Mouse (Mus musculus) bone marrow, adult 2 months (tissue): ENCODE results near the gene Itga4. TPM values are rescaled to one million over a fixed set of nuclear protein-coding genes. Genes with fewer than 3 reads are reported as not detected.

Source experiments
- H3K27ac ChIP-seq: fragments of 200-500 bp; 2 replicates; pipeline ENCODE4 v1.5.1; 2012; ENCODE audit warnings: low read depth, mild to moderate bottlenecking, control low read depth, inconsistent platforms, low read length; ENCODE audit not compliant: control insufficient read depth, poor library complexity, insufficient read depth
- H3K4me1 ChIP-seq: fragments of 200-500 bp; 2 replicates; pipeline ENCODE4 v1.6.1; 2011; ENCODE audit warnings: low read length; ENCODE audit not compliant: control insufficient read depth, insufficient read depth
- H3K4me3 ChIP-seq: fragments of 200-500 bp; replicated peaks from 2 replicates; pipeline ENCODE3; 2011; ENCODE audit warnings: mild to moderate bottlenecking, low read depth, low read length, control low read depth; ENCODE audit not compliant: control insufficient read depth
- CTCF ChIP-seq: fragments of 200-500 bp; IDR thresholded peaks from 2 replicates; pipeline ENCODE4 v1.5.1; 2011; ENCODE audit warnings: low read length, control low read depth; ENCODE audit not compliant: control insufficient read depth, insufficient read depth
- POLR2A ChIP-seq: fragments of 200-500 bp; IDR thresholded peaks from 2 replicates; pipeline ENCODE4 v1.6.1; 2011; ENCODE audit warnings: low read depth, mild to moderate bottlenecking, control low read depth, low read length, borderline replicate concordance; ENCODE audit not compliant: control insufficient read depth
- WGBS: fragments of 180-500 bp; shearing (Covaris S2); methylation state at CpG from one replicate; pipeline ENCODE4 v1.1.7; 2018; 5-methylcytosine and 5-hydroxymethylcytosine counted together
- polyA plus RNA-seq: library from polyadenylated mRNA; stranded (reverse); fragments of >200 nt; gene quantifications from 2 replicates; pipeline ENCODE4 v1.2.4, GENCODE M21; 2011; ENCODE audit warnings: low replicate concordance; ENCODE audit not compliant: missing spikeins, insufficient read depth, insufficient read length

The Itga4 gene
- polyA plus RNA-seq, 1 experiment: 20.3 TPM

DNA sequence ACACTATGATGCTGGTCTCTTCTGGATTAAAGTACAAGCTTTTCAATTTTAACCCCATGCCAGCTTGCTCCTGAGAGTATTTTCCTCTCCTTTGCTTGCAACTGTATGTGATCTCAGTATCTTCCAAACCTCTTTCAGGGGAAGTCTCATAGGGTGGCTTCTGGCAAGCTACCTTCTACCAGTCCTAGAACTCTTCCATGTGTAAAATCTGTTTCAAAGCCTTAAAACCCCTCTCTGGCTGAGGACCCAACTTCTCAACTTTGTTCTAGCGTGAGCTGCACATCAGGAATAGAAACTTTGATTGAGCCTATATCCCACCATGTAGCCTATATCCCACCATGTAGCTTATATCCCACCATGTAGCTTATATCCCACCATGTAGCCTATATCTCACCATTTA is 1.1 kb downstream of the Itga4 start:
- TF ChIP-seq CTCF (no peak), POLR2A (no peak)
- Histone ChIP-seq H3K4me3 (peak overlapping the region; percentile 97), H3K27ac (peak overlapping the region; percentile 98), H3K4me1 (peaks cover 2% of the 10 kb centered on the region)
- WGBS: 4% methylated on average over 1 of the region's 1 CpGs

DNA sequence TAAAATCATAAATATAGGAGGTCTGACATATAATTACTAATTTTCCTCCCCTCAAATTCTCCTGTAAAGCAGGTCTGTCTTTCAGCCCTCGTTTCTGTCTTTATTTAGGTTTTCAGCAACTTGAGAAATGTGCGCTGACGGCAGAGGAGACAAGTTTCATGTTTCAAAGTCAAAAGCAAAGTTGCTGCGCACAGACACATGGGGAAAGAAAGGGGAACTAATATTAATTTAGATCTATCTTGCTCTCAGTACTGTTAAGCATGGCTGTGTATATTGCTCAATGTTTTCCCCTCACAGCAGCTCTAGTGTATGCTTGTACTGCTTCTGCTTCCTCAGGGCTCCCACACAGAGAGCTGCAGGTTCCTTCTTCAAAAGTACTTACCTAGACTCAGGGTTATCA is 1.7 kb downstream of the Itga4 start:
- no peak for TF ChIP-seq POLR2A
- no peak for TF ChIP-seq CTCF
- Histone ChIP-seq H3K4me1 (no peaks in the 10 kb centered on the region; the same call in 1 of the 2 replicates), H3K27ac (0 out of 2 replicates have a peak overlapping the region, but pooled peaks have one; percentile 3), H3K4me3 (peak overlapping the region; percentile 58)
- 4% methylated on average over 4 of the region's 4 CpGs for WGBS

DNA sequence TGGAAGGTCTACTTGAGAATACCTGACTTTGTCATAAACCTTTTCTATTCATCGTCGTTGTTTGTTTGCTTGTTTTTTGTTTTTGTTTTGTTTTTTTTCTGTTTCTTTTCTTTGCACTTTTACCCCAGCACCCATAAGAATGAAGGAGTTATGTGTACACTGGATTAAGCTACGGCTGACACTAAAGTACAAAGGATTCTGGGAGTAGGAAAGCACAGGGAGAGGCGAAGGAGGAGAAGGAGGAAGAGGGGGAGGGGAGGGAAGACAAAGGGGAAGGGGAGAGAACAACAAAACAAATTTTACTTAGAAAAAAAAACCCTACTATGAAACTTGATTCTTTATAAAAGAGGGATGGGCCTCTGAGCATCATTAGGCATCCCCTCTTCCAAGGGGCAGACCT is 2.2 kb downstream of the Itga4 start:
- Histone ChIP-seq H3K4me1 (no peaks in the 10 kb centered on the region; the same call in 1 of the 2 replicates), H3K4me3 (peak overlapping the region; percentile 52), H3K27ac (no peak overlapping the region)
- TF ChIP-seq CTCF (no peak), POLR2A (no peak)
- 6% methylated on average over 4 of the region's 4 CpGs for WGBS

DNA sequence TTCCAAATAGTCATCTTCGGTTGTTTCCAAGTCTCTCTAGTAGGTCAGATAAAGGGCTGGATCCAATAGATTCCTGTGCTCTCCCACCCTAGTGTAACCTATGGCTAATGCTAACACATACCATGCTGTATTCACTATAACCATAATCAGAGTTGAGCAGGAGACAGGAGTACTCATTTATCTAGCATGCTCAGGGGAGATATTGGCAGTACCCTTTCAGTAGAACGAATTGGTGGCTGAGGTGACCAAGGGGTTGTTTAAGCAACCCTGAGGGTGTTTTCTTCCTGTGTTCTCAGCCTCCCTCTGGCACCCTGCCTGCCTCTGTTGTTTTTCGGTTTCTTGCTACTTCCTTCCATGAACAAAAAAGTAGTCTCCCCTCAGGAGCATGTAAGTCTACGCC is 4.1 kb downstream of the Itga4 start:
- H3K4me1 ChIP-seq: no peaks in the 10 kb centered on the region; the same call in 1 of the 2 replicates
- H3K4me3 ChIP-seq: no peak overlapping the region

DNA sequence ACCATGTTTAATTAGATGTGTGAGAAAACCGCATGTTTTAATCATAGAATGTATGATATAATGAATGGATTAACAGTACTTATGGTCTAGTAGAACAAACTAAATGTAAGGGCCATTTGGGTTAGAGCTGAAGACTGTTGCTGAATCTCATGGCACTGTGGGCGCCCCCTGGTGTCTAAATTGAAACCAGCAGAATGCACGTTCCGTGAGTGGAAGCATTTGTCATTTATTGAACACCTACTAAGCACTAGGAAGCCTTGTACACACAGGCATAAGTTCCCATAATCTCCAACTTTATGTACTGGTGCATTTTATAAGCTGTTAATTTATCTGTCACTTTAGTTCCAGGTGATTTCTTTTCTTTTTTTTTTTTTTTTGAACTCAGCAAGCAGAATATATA is 10.4 kb downstream of the Itga4 start:
- Histone ChIP-seq H3K4me1 (no peaks in the 10 kb centered on the region; the same call in 1 of the 2 replicates), H3K27ac (no peak overlapping the region), H3K4me3 (no peak overlapping the region)
- WGBS: 26% methylated on average over 4 of the region's 4 CpGs
- peak; percentile 79 for TF ChIP-seq CTCF
- no peak for TF ChIP-seq POLR2A

More for the DNA sequence above, 4.1 kb downstream of the Itga4 start:
- WGBS: 5% methylated on average over 4 of the region's 4 CpGs
- no peak for TF ChIP-seq POLR2A
- TF ChIP-seq CTCF: no peak
- peak overlapping the region; percentile 82 for H3K27ac ChIP-seq

DNA sequence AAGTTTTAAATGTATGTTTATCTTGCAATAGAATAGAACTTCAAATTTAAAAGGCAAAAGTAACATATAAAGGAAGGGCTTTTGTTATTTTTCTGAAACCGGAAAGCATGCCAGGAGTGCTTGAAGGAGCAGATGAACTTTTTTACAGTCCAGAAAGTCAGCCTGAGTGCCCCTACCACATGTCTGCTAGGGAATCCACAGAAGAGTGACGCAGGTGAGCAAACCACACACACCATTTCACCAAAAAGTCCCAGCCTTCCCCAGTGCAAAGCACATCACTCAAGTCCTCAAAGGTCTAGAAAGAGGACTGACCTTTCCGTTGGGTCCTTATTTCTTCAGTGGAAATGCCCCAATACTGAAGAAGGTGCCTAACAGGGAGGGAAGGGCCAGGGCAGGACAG is 11.3 kb downstream of the Itga4 start:
- H3K4me3 ChIP-seq: no peak overlapping the region
- WGBS: 79% methylated on average over 3 of the region's 3 CpGs
- H3K27ac ChIP-seq: no peak overlapping the region
- TF ChIP-seq POLR2A: no peak
- no peak for TF ChIP-seq CTCF
- no peaks in the 10 kb centered on the region; the same call in 1 of the 2 replicates for H3K4me1 ChIP-seq

DNA sequence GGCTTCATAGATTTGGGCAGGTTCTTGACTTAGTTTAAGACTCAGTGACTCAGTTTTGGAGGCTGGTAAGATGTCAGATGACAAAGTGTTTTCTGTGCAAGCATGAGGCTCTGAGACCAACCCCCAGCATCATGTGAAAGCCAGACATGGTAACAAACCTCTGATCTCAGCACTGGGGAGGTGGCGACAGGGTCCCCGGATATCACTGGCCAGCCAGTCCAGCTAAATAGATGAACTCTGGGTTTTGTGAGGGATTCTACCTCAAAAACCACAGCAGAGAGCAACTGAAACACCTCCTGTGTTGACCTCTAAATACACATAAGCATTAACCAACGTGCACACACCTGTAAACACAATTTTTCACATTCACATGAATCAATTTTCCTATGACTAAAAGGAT is 12.0 kb downstream of the Itga4 start:
- TF ChIP-seq CTCF (no peak), POLR2A (no peak)
- H3K4me3 ChIP-seq: no peak overlapping the region
- 77% methylated on average over 3 of the region's 3 CpGs for WGBS
- no peaks in the 10 kb centered on the region; the same call in 1 of the 2 replicates for H3K4me1 ChIP-seq
- H3K27ac ChIP-seq: no peak overlapping the region

DNA sequence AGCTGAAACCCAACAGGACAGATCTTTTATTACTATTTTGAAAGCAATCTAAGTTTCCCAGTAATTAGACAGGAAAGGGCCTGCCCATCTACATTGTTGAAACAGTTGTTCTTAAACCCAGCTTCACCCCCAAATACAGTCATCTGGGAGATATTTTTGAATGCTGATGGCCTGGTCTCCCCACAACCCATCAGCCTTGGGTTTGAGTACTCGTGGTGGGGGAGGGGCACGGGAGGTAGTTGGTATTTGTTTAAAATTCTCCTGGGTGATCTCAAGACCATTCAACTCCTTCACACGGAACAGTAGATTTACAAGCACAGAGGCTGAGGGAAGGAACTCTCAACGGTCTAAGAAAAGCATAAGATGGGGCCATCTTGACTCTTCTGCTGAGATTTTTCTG is 13.6 kb downstream of the Itga4 start:
- Histone ChIP-seq H3K27ac (no peak overlapping the region), H3K4me1 (no peaks in the 10 kb centered on the region; the same call in 1 of the 2 replicates), H3K4me3 (no peak overlapping the region)
- no peak for TF ChIP-seq POLR2A
- no peak for TF ChIP-seq CTCF
- 60% methylated on average over 4 of the region's 4 CpGs for WGBS

DNA sequence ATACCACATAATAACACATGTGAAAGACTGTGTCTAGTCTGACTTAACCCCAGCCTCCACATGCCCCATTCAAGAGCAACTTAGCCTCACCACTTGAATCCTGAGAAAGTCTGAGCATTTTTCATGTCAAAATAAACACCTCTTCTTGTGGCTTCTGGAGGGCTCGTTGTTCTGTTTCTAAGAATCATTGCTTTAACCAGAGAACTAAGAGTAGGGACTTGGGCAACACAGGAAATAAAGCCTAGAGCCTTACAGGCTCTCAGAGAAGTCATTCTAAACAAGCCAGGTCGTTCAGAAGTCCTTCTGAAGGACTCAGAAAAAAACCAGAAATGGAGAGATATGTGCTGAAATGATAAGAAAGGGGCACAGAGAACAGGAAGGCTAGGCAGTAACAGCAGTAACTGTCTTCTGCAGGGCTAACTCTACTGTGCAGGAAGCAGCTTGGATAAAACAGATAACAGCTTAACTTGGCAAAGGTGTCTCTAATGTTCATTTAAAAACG is 14.9 kb downstream of the Itga4 start:
- 5% methylated on average over 3 of the region's 3 CpGs for WGBS
- no peak for TF ChIP-seq POLR2A
- no peak for TF ChIP-seq CTCF
- Histone ChIP-seq H3K4me1 (no peaks in the 10 kb centered on the region; the same call in 1 of the 2 replicates), H3K27ac (no peak overlapping the region), H3K4me3 (no peak overlapping the region)
